Mouse (Mus musculus) mammary gland, adult 2 months (tissue): ENCODE measurements around the gene Fancl. TPM values are rescaled to one million over a fixed set of nuclear protein-coding genes. Genes with fewer than 3 reads are reported as not detected.

Experiments
- polyA plus RNA-seq: library from polyadenylated mRNA; depleted of rRNA; stranded (reverse); fragments of >200 nt; gene quantifications from 2 replicates; pipeline ENCODE4 v1.2.3, GENCODE M21; 2012; ENCODE audit warnings: low replicate concordance; rRNA removed

Fancl gene
- polyA plus RNA-seq: 0.96 and 2.7 TPM in 2 replicates

DNA sequence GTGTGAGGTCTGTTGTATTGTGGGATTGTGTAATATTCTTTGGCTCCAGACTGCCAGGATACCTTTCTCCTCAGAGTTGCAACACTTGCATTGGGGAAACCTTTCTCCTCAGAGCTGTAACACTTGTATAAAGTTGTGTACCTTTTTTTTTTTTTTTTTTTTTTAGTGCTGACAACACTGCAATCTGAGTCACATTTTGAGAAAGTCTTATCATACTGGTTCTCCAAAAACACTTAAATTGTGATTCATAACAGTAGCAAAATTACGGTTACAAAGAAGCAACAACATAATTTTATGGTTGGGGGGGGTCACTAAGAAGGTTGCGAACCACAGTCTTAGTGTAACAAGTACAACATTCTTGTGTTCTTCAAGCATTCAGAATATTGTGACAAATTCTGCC lies at the start of gene Fancl:
Gene Fancl, plus strand, starts transcription at position 165 of the 400 bp plus-strand sequence.

Other genes starting within 250 kb of the Fancl start
- gene 5730522E02Rik, start 175.4 kb upstream of the Fancl start, polyA plus RNA-seq: 0.39 TPM in 1 of 2 replicates, not detected in the other
- gene Gm6899, start 207.1 kb downstream of the Fancl start, polyA plus RNA-seq: not detected in 2 replicates
- gene Vrk2, start 207.9 kb downstream of the Fancl start, polyA plus RNA-seq: 2.4 and 3.0 TPM in 2 replicates